Mouse (Mus musculus) erythroblast, embryonic 14.5 days (primary cell): ENCODE measurements around the gene Ttc9b.

Experiments used
- GATA1 ChIP-seq: IDR thresholded peaks from 2 replicates; pipeline ENCODE4 v1.6.1; 2012; ENCODE audit warnings: low read length, inconsistent platforms, mixed read lengths
- TAL1 ChIP-seq: IDR thresholded peaks from 3 replicates; pipeline ENCODE4 v1.6.1; 2012; ENCODE audit warnings: low read length, inconsistent platforms, mixed read lengths

DNA sequence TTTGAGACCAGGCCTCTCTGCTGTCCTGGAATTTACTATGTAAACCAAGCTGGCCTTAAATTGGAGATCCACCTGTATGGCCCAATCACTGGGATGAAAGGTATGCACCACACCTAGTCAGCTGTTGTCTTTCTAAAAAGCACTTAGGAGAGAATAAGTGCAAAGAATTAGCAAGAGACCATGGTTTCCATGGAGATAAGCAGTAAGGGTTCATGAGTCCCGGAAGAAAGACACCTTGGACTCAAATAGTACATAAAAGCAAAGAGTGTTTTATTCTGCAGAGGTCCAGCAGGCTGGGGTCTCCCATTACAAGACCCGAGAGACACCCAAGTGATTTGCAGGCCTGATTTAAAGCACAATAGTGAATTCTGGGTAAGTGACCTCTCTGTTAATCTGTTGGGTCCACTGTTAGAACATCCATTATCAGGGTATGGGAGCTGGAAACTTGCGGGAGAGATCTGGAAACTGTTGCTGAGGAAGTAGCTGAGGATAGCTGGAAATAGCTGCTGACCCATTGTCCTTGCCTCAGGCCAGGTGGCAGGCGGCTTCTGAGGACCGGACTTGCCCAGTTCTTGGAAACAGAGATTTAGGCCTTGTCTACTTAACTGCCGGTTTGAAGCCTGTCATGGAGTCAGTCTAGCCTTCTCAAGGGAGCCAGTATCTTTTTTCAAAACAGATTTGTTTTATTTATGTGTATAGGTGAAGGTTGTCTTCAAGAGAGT, 6.3 kb upstream of the Ttc9b start:
- no peak for TF ChIP-seq TAL1
- TF ChIP-seq GATA1: no peak
